Mouse (Mus musculus): ENCODE measurements around the gene Tubb2a. TPM values are rescaled to one million over a fixed set of nuclear protein-coding genes. Genes with fewer than 3 reads are reported as not detected.
"Not testable (repeated sequence)": the region's sequence is repeated elsewhere in the genome, so short reads cannot be mapped to it uniquely, and the experiment has no call there.

Gene Tubb2a
- polyA plus RNA-seq, 1 experiment from 2014 or later, result 268 TPM

- Histone ChIP-seq H3K9me3 (ENCODE audit: control insufficient read depth, low read length) (no peaks in the 10 kb centered on the region), H3K27ac (replicated peaks; ENCODE audit: low read depth, low read length) (no peak overlapping the region), H3K4me1 (ENCODE audit: control insufficient read depth, insufficient read depth, low read length) (peaks cover 11% of the 10 kb centered on the region), H3K4me2 (ENCODE audit: low read depth, low read length) (no peak overlapping the region), H3K9ac (ENCODE audit: low read depth, low read length) (no peak overlapping the region), H3K4me3 (ENCODE audit: low read depth, low read length) (no peak overlapping the region), H3K27me3 (replicated peaks; ENCODE audit: control insufficient read depth, insufficient read depth, low read length) (no peaks in the 10 kb centered on the region), H3K36me3 (ENCODE audit: control insufficient read depth, insufficient read depth, low read length) (no peaks in the 10 kb centered on the region)
- DNase-seq (ENCODE audit: low spot score) (no peak), ATAC-seq (ENCODE audit: low read depth) (peak; percentile 15; the same call in 1 of the 2 replicates)
- WGBS, result 53% methylated on average over 7 of the region's 7 CpGs
Measured at GRCm38 (mm10) chr13:34087052-34087812, 9.4 kb upstream of the Tubb2a start.

GRCm38 (mm10) chr13:34084026-34084750 lies 6.4 kb upstream of the Tubb2a start:
- Histone ChIP-seq H3K4me3 (ENCODE audit: low read depth, low read length) (no peak overlapping the region), H3K9me3 (ENCODE audit: control insufficient read depth, low read length) (no peaks in the 10 kb centered on the region), H3K27me3 (replicated peaks; ENCODE audit: control insufficient read depth, insufficient read depth, low read length) (no peaks in the 10 kb centered on the region), H3K27ac (replicated peaks; ENCODE audit: low read depth, low read length) (peak overlapping the region; percentile 35; the same call in 1 of the 2 replicates), H3K4me2 (ENCODE audit: low read depth, low read length) (no peak overlapping the region), H3K4me1 (ENCODE audit: control insufficient read depth, insufficient read depth, low read length) (peaks cover 8% of the 10 kb centered on the region), H3K36me3 (ENCODE audit: control insufficient read depth, insufficient read depth, low read length) (no peaks in the 10 kb centered on the region), H3K9ac (ENCODE audit: low read depth, low read length) (0 out of 2 replicates have a peak overlapping the region, but pooled peaks have one; percentile 16)
- 52% methylated on average over 9 of the region's 9 CpGs for WGBS
- no peak for DNase-seq (ENCODE audit: low spot score)
- no peak for ATAC-seq (ENCODE audit: low read depth)

- ATAC-seq (ENCODE audit: low read depth) (no peak), DNase-seq (ENCODE audit: low spot score) (no peak)
- Histone ChIP-seq H3K27me3 (replicated peaks; ENCODE audit: control insufficient read depth, insufficient read depth, low read length) (no peaks in the 10 kb centered on the region), H3K4me2 (ENCODE audit: low read depth, low read length) (no peak overlapping the region), H3K4me3 (ENCODE audit: low read depth, low read length) (no peak overlapping the region), H3K36me3 (ENCODE audit: control insufficient read depth, insufficient read depth, low read length) (no peaks in the 10 kb centered on the region), H3K9me3 (ENCODE audit: control insufficient read depth, low read length) (no peaks in the 10 kb centered on the region), H3K27ac (replicated peaks; ENCODE audit: low read depth, low read length) (no peak overlapping the region), H3K9ac (ENCODE audit: low read depth, low read length) (no peak overlapping the region), H3K4me1 (ENCODE audit: control insufficient read depth, insufficient read depth, low read length) (peaks cover 9% of the 10 kb centered on the region)
- WGBS, result 83% methylated on average over 4 of the region's 4 CpGs
Measured at GRCm38 (mm10) chr13:34081926-34082325, 4.1 kb upstream of the Tubb2a start.

- H3K9me3 ChIP-seq (ENCODE audit: control insufficient read depth, low read length), result no peaks in the 10 kb centered on the region
- no peak overlapping the region for H3K27ac ChIP-seq (replicated peaks; ENCODE audit: low read depth, low read length)
- peaks cover 9% of the 10 kb centered on the region; the same call in 1 of the 2 replicates for H3K36me3 ChIP-seq (ENCODE audit: control insufficient read depth, insufficient read depth, low read length)
- H3K4me2 ChIP-seq (ENCODE audit: low read depth, low read length), result no peak overlapping the region
- no peak for DNase-seq (ENCODE audit: low spot score)
- H3K27me3 ChIP-seq (replicated peaks; ENCODE audit: control insufficient read depth, insufficient read depth, low read length), result no peaks in the 10 kb centered on the region
- peaks cover 16% of the 10 kb centered on the region for H3K4me1 ChIP-seq (ENCODE audit: control insufficient read depth, insufficient read depth, low read length)
- ATAC-seq (ENCODE audit: low read depth), result no peak
- WGBS, result 85% methylated on average over 3 of the region's 3 CpGs
- H3K4me3 ChIP-seq (ENCODE audit: low read depth, low read length), result no peak overlapping the region
- no peak overlapping the region for H3K9ac ChIP-seq (ENCODE audit: low read depth, low read length)
Measured at GRCm38 (mm10) chr13:34079801-34080200, 2.0 kb upstream of the Tubb2a start.

- Histone ChIP-seq H3K36me3 (ENCODE audit: control insufficient read depth, insufficient read depth, low read length) (peaks cover 9% of the 10 kb centered on the region; the same call in 1 of the 2 replicates), H3K4me3 (ENCODE audit: low read depth, low read length) (peak overlapping the region; percentile 80), H3K9me3 (ENCODE audit: control insufficient read depth, low read length) (no peaks in the 10 kb centered on the region), H3K27ac (replicated peaks; ENCODE audit: low read depth, low read length) (peak overlapping the region; percentile 63; the same call in 1 of the 2 replicates), H3K9ac (ENCODE audit: low read depth, low read length) (peak overlapping the region; percentile 86; the same call in 1 of the 2 replicates), H3K27me3 (replicated peaks; ENCODE audit: control insufficient read depth, insufficient read depth, low read length) (no peaks in the 10 kb centered on the region), H3K4me1 (ENCODE audit: control insufficient read depth, insufficient read depth, low read length) (peaks cover 16% of the 10 kb centered on the region), H3K4me2 (ENCODE audit: low read depth, low read length) (peak overlapping the region; percentile 92)
- ATAC-seq (ENCODE audit: low read depth) (no peak; the same call in 1 of the 2 replicates), DNase-seq (ENCODE audit: low spot score) (no peak)
- WGBS, result 35% methylated on average over 16 of the region's 16 CpGs
Measured at GRCm38 (mm10) chr13:34078500-34079280, 883 bp upstream of the Tubb2a start.

- peaks cover 12% of the 10 kb centered on the region; the same call in 1 of the 2 replicates for H3K36me3 ChIP-seq (ENCODE audit: control insufficient read depth, insufficient read depth, low read length)
- ATAC-seq (ENCODE audit: low read depth) (peak; percentile 58), DNase-seq (ENCODE audit: low spot score) (peak; percentile 74)
- no peaks in the 10 kb centered on the region for H3K9me3 ChIP-seq (ENCODE audit: control insufficient read depth, low read length)
- peaks cover 16% of the 10 kb centered on the region for H3K4me1 ChIP-seq (ENCODE audit: control insufficient read depth, insufficient read depth, low read length)
- H3K27ac ChIP-seq (replicated peaks; ENCODE audit: low read depth, low read length), result peak overlapping the region; percentile 68; the same call in 1 of the 2 replicates
- peak overlapping the region; percentile 80 for H3K4me3 ChIP-seq (ENCODE audit: low read depth, low read length)
- H3K9ac ChIP-seq (ENCODE audit: low read depth, low read length), result peak overlapping the region; percentile 86
- H3K27me3 ChIP-seq (replicated peaks; ENCODE audit: control insufficient read depth, insufficient read depth, low read length), result no peaks in the 10 kb centered on the region
- peak overlapping the region; percentile 92 for H3K4me2 ChIP-seq (ENCODE audit: low read depth, low read length)
- WGBS, result 47% methylated on average over 20 of the region's 20 CpGs
Measured at GRCm38 (mm10) chr13:34076561-34077491, 981 bp downstream of the Tubb2a start.

GRCm38 (mm10) chr13:34075893-34076292 lies 1.9 kb downstream of the Tubb2a start:
- not testable (repeated sequence) for H3K27ac ChIP-seq (replicated peaks; ENCODE audit: low read depth, low read length); ATAC-seq (ENCODE audit: low read depth); H3K4me3 ChIP-seq (ENCODE audit: low read depth, low read length); H3K9ac ChIP-seq (ENCODE audit: low read depth, low read length); H3K27me3 ChIP-seq (replicated peaks; ENCODE audit: control insufficient read depth, insufficient read depth, low read length); DNase-seq (ENCODE audit: low spot score); H3K9me3 ChIP-seq (ENCODE audit: control insufficient read depth, low read length)
- H3K4me2 ChIP-seq (ENCODE audit: low read depth, low read length), result peak overlapping the region; percentile 92
- WGBS, result 88% methylated on average over 6 of the region's 6 CpGs
- peaks cover 13% of the 10 kb centered on the region; the same call in 1 of the 2 replicates for H3K36me3 ChIP-seq (ENCODE audit: control insufficient read depth, insufficient read depth, low read length)
- peaks cover 16% of the 10 kb centered on the region for H3K4me1 ChIP-seq (ENCODE audit: control insufficient read depth, insufficient read depth, low read length)
